Mouse (Mus musculus) heart, postnatal 14 days (tissue): ENCODE measurements around the gene Gprin3. TPM values are rescaled to one million over a fixed set of nuclear protein-coding genes. Genes with fewer than 3 reads are reported as not detected.
A peak's percentile ranks its signal among the peaks of the same experiment; 100 is the strongest.

ENCODE experiments used
- DNase-seq, 2 experiments: peaks; one replicate each; pipeline ENCODE4 v3.0.0; 2021 to 2022
- intact Hi-C: fragments of 180-260 bp; cut with DNase I; formaldehyde crosslinking; loops from one replicate; pipeline ENCODE4 v1.15.1; 2025
- long read RNA-seq, 2 experiments: library from polyadenylated mRNA; stranded (forward); transcript quantifications; one replicate each; pipeline ENCODE4 v2.0.0; 2021
- total RNA-seq, 2 experiments: library from RNA; stranded (reverse); gene quantifications; 2 replicates each; pipeline ENCODE4 v1.2.3; 2021

Gene Gprin3
- under 1 TPM; 0.46 to 0.57 TPM for total RNA-seq
- long read RNA-seq, experiment 1 = 0 reads
- long read RNA-seq, experiment 2, partial matches to known transcripts = 0 of 1 reads
- long read RNA-seq, experiment 2, other reads (novel, unspliced or antisense) = 1 of 1 reads

DNA sequence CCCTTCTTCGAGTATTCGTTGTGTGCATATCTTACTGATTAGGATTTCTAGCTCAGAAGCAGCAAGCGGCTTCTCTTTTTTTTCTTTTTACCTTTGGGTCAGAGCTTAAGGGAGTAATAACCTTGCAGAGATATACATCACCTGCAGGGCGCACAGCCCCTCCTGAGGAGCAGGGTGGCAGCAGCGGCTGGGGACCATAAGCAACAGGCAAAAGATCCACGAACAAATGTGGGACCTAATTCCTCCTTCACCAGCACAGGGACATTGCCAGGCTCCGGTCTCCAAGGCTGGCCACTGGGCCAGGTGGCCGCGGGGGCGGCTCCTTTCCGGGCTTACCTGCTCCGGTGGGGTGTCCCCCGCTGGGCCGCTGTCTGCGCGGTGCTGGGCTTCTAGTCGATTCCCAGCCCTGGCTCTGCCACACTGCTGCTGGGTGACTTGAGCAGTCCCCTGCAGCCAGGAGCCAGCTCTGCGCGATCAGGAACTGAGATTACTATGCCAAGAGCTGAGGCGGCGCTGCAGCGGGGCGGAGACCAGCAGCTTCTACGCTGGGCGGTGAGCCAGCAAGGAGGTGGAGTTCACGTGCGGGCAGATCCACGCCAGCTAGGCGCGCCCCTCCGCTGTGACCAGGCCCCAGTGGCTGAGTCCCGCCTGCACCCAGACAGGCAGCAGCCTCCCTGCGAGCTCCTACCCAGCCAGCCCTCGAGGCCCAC lies at the start of gene Gprin3:
Gene Gprin3, minus strand, starts transcription at position 471 of the 710 bp plus-strand sequence.
- intact Hi-C loops = no loop called here
- DNase-seq = peak; percentile 79 to 80

- DNase-seq = no peak
- intact Hi-C loops = no loop called here
Observed at GRCm38 (mm10) chr6:59458861-59459260, 32.8 kb upstream of the Gprin3 start.

GRCm38 (mm10) chr6:59456116-59456515 lies 30.0 kb upstream of the Gprin3 start:
- DNase-seq = no peak
- intact Hi-C loops = no loop called here

- DNase-seq = no peak
- intact Hi-C loops = no loop called here
Observed at GRCm38 (mm10) chr6:59451348-59451747, 25.3 kb upstream of the Gprin3 start.

DNA sequence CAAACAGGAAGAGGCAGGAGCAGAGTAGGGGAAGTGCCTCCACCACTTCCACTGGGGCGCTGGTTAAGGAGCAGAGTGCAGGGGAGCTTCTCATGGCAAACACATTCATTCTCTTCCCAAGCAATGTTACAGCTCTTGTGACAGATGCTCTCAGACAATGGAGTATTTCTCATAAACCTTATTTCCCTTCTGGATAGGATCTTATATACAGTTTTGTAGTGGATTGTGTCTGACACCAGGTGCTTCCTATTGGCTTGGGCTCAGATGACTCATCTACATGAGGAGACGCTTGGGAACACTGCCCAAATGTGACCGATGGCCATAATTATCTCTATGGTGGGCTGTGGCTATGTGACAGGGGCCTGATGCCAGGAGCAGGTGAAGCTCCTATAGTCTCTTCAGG lies 19.0 kb upstream of the Gprin3 start:
- intact Hi-C loops = no loop called here
- DNase-seq = no peak

- intact Hi-C loops = no loop called here
- DNase-seq = no peak
Observed at GRCm38 (mm10) chr6:59435906-59436305, 9.8 kb upstream of the Gprin3 start.

- DNase-seq = no peak
- intact Hi-C loops = no loop called here
Observed at GRCm38 (mm10) chr6:59433116-59433515, 7.0 kb upstream of the Gprin3 start.

DNA sequence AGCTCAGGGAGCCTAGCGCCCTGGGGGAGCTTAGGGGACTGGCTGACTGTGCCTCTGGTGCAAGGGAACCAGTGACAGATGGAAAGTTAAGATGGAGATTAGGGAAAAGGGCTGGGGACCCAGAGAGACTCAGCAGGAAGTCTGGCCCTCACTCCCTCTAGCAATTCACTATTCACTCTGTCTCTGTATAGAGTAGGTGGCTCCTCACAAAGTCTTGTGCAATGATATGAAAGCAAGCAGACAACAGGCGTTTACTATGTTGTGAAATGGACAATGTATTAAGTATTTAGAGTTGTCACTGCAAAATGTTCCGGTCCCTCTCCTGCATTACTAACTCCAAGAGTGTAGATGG lies 416 bp upstream of the Gprin3 start:
- intact Hi-C loops = no loop called here
- DNase-seq = no peak

GRCm38 (mm10) chr6:59424871-59425740 lies 988 bp downstream of the Gprin3 start:
- no peak for DNase-seq
- intact Hi-C loops = no loop called here

GRCm38 (mm10) chr6:59423836-59424235 lies 2.3 kb downstream of the Gprin3 start:
- DNase-seq = no peak
- intact Hi-C loops = no loop called here

- intact Hi-C loops = no loop called here
Observed at GRCm38 (mm10) chr6:59419264-59419663, 6.8 kb downstream of the Gprin3 start.

GRCm38 (mm10) chr6:59418659-59419058 lies 7.4 kb downstream of the Gprin3 start:
- no peak for DNase-seq
- intact Hi-C loops = no loop called here

More at GRCm38 (mm10) chr6:59419264-59419663, 6.8 kb downstream of the Gprin3 start:
- no peak for DNase-seq

GRCm38 (mm10) chr6:59414816-59415215 lies 11.3 kb downstream of the Gprin3 start:
- no peak for DNase-seq
- intact Hi-C loops = no loop called here

DNA sequence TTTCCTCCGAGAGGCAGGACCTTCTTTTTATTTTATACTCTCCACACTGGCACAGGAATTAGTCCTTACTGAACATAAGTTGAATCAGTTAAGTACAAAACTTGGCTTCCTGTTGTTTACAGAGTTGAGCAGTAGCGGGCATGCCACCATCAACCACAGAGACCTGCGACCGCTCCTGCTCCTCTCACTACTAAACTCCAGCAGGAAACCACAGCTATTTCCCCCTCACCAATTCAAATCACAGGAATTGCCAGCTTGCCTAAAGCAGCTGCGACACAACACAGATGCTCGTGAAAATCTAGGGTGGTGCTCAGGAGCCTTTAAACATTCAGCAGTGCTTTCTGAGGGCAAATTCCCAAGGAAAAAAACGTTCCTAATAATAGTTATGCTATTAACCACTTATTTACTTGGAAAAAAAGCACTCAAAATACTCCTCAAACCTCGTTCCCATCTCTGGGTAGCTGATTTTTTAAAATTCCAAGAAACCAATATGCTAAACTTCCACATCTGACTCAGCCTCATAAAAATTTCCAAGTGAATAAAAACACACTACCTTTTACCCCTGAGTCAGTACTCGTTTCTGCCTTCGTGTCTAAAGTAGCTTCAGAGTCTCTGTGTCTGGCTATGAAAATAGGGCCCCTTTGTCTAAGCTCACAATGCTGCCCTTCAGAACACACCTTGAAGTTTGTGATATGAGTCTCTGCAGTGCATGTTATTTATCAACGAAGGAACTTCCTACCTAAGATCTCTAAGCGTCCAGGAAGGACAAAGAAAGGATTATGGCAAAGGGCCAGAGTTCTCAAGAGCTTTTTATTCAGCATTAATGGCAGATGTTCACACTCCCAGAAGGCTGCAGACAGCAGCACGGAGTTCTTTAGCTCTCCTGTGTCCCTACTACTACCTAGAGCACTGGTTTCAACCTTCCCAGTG lies 13.4 kb downstream of the Gprin3 start:
- DNase-seq = no peak
- intact Hi-C loops = no loop called here

DNA sequence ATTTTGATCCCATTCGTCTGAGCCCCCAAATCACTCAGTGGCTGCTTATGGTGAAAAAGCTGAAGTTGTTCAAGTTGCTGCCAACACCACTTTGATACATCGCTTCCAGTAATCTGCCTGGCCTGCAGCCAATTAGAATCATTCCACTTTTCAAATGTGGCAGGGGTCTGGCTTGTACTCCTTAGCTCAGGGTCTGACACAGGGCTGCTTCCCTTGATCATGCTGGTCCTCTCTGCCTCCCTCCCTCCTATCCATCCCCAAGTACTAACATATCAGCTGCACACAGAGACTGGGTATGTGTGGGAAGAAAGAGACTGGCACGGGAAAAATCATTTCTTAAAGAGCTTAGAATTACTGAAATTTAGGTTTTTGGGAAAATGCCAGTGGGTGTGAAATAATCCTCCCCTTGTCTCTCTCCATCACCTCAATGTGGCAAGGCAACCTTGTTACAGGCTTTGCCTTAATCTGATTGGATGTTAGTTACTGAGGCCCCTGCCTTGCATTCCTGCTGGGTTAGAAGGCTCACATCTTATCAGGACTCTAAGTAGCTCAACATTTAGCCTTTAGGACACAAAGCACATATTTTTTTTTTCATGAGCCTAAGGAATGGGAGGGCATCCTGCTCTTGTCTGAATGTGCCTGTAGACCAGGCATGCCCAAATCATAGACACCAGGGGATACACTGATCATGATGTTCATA lies 16.9 kb downstream of the Gprin3 start:
- DNase-seq = no peak
- intact Hi-C loops = no loop called here

- intact Hi-C loops = no loop called here
- DNase-seq = no peak
Observed at GRCm38 (mm10) chr6:59407482-59407997, 18.6 kb downstream of the Gprin3 start.

DNA sequence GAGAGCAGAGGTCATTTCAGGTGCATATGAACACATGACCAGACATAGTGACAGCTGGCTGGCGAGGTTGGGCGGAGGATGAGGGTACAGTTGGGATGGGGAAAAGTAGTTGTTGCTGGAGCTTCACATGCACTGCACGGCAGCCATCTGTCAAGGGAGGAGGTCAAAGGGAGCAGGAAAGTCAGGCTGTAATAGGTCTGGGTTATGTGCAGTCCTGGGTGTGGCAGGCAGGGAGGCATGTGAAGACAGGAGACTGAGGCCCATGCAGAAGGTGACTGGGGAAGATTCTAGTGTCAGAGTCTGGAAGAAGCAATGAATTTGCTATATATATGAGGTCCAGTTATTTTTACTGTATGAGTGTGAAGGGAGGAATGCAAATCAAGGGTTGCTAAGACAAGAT lies 35.9 kb downstream of the Gprin3 start:
- DNase-seq = no peak
- intact Hi-C loops = no loop called here

DNA sequence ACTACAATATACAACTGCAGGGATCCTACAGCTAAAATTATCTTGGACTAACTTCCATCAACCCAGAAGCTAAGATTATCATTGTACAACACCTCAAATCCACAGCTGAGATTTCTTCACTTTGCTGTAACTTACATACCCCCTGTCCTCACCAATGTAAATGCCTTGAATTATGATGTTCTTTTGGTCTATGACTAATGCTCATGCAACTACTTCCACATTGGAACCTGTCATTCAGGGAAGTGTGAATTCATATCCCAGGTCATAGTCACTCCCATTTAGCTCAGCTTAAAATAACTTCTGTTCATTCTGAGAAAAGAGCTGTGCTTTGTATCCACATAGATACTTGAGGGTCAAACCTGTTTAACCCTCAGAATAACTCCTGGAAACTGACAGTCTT lies 60.8 kb downstream of the Gprin3 start:
- intact Hi-C loops = no loop called here
- DNase-seq = no peak

- intact Hi-C loops = no loop called here
- no peak for DNase-seq
Observed at GRCm38 (mm10) chr6:59363282-59363681, 62.8 kb downstream of the Gprin3 start.

GRCm38 (mm10) chr6:59354943-59355342 lies 71.2 kb downstream of the Gprin3 start:
- DNase-seq = no peak
- intact Hi-C loops = no loop called here
